Mouse (Mus musculus) brain, embryonic 14.5 days (tissue): ENCODE measurements at regions not wholly inside any gene's neighbourhood (a gene's known extent, or its start where the extent isn't known, plus 50 kb on each side); places are given as distances from the start of the nearest gene placed in this dataset.

Source experiments
- DNase-seq: peaks from one replicate; pipeline ENCODE4 v3.0.0-alpha.2; 2011; ENCODE audit warnings: low read depth
- CTCF ChIP-seq: fragments of 200-500 bp; IDR thresholded peaks from 2 replicates; pipeline ENCODE4 v1.5.1; 2012; ENCODE audit warnings: inconsistent platforms, mild to moderate bottlenecking, moderate library complexity, borderline replicate concordance; ENCODE audit not compliant: insufficient read depth, insufficient read length; ENCODE audit errors: extremely low read depth
- POLR2A ChIP-seq: fragments of 200-500 bp; IDR thresholded peaks from 2 replicates; pipeline ENCODE4 v1.6.1; 2012; ENCODE audit warnings: mild to moderate bottlenecking, inconsistent platforms, borderline replicate concordance; ENCODE audit not compliant: poor library complexity, insufficient read depth, insufficient read length, severe bottlenecking; ENCODE audit errors: extremely low read depth

DNA sequence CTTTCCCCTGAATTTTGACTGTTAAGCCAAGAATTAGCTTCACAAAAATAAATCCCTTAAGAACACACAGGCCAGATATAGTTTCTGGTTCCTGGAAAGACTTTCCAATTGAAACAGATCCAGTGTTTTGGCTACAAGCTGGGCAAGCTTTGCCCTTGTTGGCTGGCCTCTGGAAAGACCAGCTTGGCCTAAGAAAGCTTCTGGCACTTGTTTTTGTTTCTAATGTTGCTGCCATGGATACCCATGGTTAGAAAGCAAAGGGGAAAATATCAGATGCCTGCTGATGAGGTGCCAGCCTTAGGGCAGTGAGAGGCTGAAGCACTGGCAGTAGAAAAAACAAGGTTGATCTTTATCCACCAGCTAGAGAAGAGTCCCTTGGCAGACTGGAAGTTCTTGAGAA, 228.2 kb downstream of the Klhl13 start:
- TF ChIP-seq POLR2A (no peak), CTCF (no peak)
- DNase-seq = peak; percentile 3

DNA sequence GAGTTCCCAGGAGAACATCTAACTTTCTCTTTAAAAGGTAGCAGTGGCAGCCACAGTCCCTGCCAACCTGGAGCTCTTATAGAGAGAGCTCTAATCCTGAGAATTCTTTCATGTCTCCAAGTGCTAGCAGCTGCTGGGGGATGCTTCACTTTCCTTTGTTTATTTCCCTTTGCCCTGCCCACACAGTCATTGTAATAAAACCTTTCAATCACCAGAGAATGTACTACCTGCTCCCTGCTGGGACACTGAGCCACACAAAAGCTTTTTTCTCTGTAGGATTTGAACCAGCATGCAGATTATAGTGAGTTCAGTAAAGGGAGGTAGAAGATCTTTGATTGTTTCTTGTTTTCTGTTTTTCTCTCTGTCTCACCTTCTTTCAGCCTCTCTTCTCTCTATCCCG, 269.0 kb downstream of the Klhl13 start:
- TF ChIP-seq CTCF (no peak), POLR2A (no peak)
- peak; percentile 54 for DNase-seq

- TF ChIP-seq CTCF (no peak), POLR2A (no peak)
- peak; percentile 1 for DNase-seq
These were observed 272.1 kb downstream of the Klhl13 start for GRCm38 (mm10) chrX:23092774-23093173.

DNA sequence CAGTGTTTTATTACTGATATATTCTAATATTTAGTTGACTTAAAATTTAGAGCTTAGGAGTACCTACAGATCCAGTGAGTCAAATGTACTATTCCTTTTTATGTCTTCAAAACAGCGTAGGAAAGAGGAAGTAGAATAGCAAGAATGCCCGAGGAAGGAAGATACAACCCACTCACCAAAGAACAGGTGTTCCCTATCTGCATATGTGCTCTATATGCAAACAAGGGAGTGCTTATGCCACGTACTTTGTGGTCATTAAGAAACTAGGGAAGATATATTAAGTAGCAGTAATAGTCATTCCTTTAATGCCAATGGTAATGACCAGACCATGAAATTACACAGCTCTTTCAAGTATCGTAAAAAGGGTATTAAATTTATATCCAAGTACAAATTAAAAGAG, 298.4 kb downstream of the Klhl13 start:
- TF ChIP-seq CTCF = no peak
- DNase-seq = no peak

GRCm38 (mm10) chrX:23027622-23028021, 337.3 kb downstream of the Klhl13 start:
- TF ChIP-seq POLR2A (no peak), CTCF (no peak)
- DNase-seq = peak; percentile 75

DNA sequence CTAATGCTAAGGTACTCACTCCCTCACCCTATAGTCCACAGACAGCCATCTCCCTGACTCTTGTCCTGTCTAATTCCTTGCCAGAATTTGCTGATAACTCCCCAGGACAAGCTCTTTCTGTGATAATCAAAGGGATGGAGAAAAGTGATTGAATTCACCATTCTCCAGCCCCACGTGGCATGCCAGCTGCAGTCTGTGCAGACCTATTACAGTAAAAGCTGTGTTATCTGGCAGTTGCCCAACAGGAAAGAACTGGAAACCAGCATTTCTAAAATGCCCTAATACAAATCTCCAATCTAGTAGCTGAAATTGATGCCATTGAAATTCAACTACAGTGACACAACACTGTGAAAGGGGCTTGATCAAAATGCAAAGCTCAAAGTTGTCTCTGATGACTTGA, 349.3 kb downstream of the Klhl13 start:
- peak; percentile 87 for DNase-seq
- TF ChIP-seq POLR2A = no peak
- no peak for TF ChIP-seq CTCF

- DNase-seq = no peak
- TF ChIP-seq CTCF = no peak
- no peak for TF ChIP-seq POLR2A
These were observed 349.8 kb downstream of the Klhl13 start for GRCm38 (mm10) chrX:23015118-23015517.
